Mouse (Mus musculus) liver, embryonic 12.5 days (tissue): ENCODE measurements around the gene Cdh16. TPM values are rescaled to one million over a fixed set of nuclear protein-coding genes. Genes with fewer than 3 reads are reported as not detected.
A peak's percentile ranks its signal among the peaks of the same experiment; 100 is the strongest.

Experiments used
- ATAC-seq: fragments of 200-750 bp; cut with Nextera tagmentation; 2 replicates; pipeline ENCODE4 v1.8.0; 2017; ENCODE audit warnings: moderate number of reproducible peaks, mild to moderate bottlenecking, moderate library complexity
- H3K27ac ChIP-seq: fragments of 300-500 bp; sonication (generic); 2 replicates; pipeline ENCODE4 v1.5.1; 2016; ENCODE audit warnings: mild to moderate bottlenecking
- H3K27me3 ChIP-seq: fragments of 300-500 bp; sonication (generic); replicated peaks from 2 replicates; pipeline ENCODE4 v1.6.1; 2016; ENCODE audit warnings: mild to moderate bottlenecking, moderate library complexity
- H3K36me3 ChIP-seq: fragments of 300-500 bp; sonication (generic); 2 replicates; pipeline ENCODE4 v1.6.1; 2016; ENCODE audit warnings: mild to moderate bottlenecking, moderate library complexity
- H3K4me1 ChIP-seq: fragments of 300-500 bp; sonication (generic); 2 replicates; pipeline ENCODE4 v1.6.1; 2016
- H3K4me2 ChIP-seq: fragments of 300-500 bp; sonication (generic); 2 replicates; pipeline ENCODE4 v1.6.1; 2016; ENCODE audit warnings: mild to moderate bottlenecking, moderate library complexity
- H3K4me3 ChIP-seq: fragments of 300-500 bp; sonication (generic); 2 replicates; pipeline ENCODE4 v1.5.1; 2016; ENCODE audit warnings: mild to moderate bottlenecking, moderate library complexity
- H3K9ac ChIP-seq: fragments of 300-500 bp; sonication (generic); 2 replicates; pipeline ENCODE4 v1.6.1; 2016; ENCODE audit warnings: mild to moderate bottlenecking, moderate library complexity
- H3K9me3 ChIP-seq: fragments of 300-500 bp; sonication (generic); replicated peaks from 2 replicates; pipeline ENCODE4 v1.6.1; 2016; ENCODE audit warnings: mild to moderate bottlenecking, moderate library complexity
- WGBS: fragments of 180-500 bp; shearing (Covaris S2); methylation state at CpG from one replicate; pipeline ENCODE4 v1.1.7; 2016; ENCODE audit not compliant: insufficient replicate concordance; 5-methylcytosine and 5-hydroxymethylcytosine counted together
- polyA plus RNA-seq: library from polyadenylated mRNA; unstranded; fragments of >200 nt; fragmentation: Nextera tagmentation; extraction: Ambion mirVana; gene quantifications from 2 replicates; pipeline ENCODE4 v1.2.1, GENCODE M21; 2016

Gene Cdh16
- polyA plus RNA-seq, 1 experiment from 2014 or later = 0.21 TPM

- Histone ChIP-seq H3K4me1 (peaks cover 22% of the 10 kb centered on the region), H3K9me3 (no peaks in the 10 kb centered on the region), H3K36me3 (peaks cover 6% of the 10 kb centered on the region), H3K4me2 (no peak overlapping the region), H3K27ac (no peak overlapping the region), H3K27me3 (peaks cover 37% of the 10 kb centered on the region), H3K4me3 (no peak overlapping the region), H3K9ac (no peak overlapping the region)
- no peak for ATAC-seq
- 70% methylated on average over 6 of the region's 6 CpGs for WGBS
Observed at GRCm38 (mm10) chr8:104632486-104632885, 8.3 kb upstream of the Cdh16 start.

DNA sequence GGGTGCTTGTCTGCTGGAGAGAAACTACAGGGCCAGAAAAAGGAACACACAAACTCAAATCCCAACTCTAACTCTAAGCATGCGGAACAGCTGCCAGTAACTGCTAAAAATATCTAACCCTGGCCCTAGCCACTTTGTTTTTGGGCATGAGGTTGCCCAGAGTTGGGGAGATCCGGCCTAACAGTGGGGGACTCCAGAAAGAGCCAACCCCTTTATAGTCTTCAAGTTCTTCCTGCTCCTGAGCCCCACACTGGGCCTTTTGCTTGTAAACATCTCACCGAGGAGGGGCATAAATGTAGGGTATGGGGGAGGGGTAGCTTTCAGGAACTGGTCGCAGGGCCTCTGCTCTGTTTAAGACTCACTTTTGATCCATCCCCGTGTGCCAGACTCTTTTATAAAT is 7.8 kb upstream of the Cdh16 start:
- Histone ChIP-seq H3K27ac (no peak overlapping the region), H3K9ac (no peak overlapping the region)
- whole genome bisulfite sequencing = 25% methylated on average over 5 of the region's 5 CpGs

DNA sequence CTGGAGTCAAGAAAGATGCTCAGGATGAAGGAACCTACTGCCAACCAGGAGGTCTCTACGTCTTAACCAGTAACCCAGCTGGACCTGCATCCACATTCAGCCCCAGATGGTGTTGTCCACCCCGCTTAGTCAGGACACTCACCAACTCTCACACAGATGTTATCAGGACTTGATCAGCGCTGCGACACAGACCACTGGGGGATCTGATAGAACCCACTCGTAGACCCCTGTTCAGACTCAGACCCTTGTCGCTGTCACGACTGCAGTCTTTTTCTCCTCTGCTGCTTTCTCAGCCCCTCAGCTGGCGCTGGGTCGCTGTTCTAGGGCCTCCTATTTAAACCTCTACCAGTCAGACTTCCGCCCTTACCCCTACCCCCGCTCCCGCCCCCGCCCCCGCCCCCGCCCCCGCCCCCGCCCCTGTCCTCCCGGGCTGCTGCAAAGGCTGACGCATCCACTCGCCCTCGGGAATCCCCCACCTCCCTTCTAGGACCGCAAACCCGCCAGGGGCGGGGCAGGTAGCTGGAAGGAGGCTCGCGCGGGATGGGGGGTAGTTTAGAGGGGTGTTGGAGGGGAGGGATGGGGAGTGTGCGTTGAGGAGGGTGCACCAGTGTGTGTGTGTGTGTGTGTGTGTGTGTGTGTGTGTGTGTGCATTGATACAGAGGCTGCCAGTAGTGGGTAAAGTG is 6.9 kb upstream of the Cdh16 start, which contains the start of gene Rrad:
TSS of gene Rrad (minus strand) at position 347 of the 683 bp plus-strand sequence.
- peaks cover 22% of the 10 kb centered on the region for H3K4me1 ChIP-seq
- peaks cover 5% of the 10 kb centered on the region for H3K36me3 ChIP-seq
- WGBS = 2% methylated on average over 26 of the region's 28 CpGs
- H3K27ac ChIP-seq = no peak within 1 kb of the TSS
- no peak within 1 kb of the TSS; the same call in 1 of the 2 replicates for H3K9ac ChIP-seq
- peak within 1 kb of the TSS; percentile 38 for H3K4me3 ChIP-seq
- H3K27me3 ChIP-seq = peaks cover 37% of the 10 kb centered on the region
- ATAC-seq = peak; percentile 22; the same call in 1 of the 2 replicates
- H3K9me3 ChIP-seq = no peaks in the 10 kb centered on the region
- H3K4me2 ChIP-seq = peak within 1 kb of the TSS; percentile 62

More for the DNA sequence above, 7.8 kb upstream of the Cdh16 start:
- ATAC-seq = no peak
- no peak overlapping the region for H3K4me3 ChIP-seq
- peak overlapping the region; percentile 62; the same call in 1 of the 2 replicates for H3K4me2 ChIP-seq
- H3K27me3 ChIP-seq = peaks cover 37% of the 10 kb centered on the region
- peaks cover 5% of the 10 kb centered on the region for H3K36me3 ChIP-seq
- no peaks in the 10 kb centered on the region for H3K9me3 ChIP-seq
- peaks cover 22% of the 10 kb centered on the region for H3K4me1 ChIP-seq

DNA sequence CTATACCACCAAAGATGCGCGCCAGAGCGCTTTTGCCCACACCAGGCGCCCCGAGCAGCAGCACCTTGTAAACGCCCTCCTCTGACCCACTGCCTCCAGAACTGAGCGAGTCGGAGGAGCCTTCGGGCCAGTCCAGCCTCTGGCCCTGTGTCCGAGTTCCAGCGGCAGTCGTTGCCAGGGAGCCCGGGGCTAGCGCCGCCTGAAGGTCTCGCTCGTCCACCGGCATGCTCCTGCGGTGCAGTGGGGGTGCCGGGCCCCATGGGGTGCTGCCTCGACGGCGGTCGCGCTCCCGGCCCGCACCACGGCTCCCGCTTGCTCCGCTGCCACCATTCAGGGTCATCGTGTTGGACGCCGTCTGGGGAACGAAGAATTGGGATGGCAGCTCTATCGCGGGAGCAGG is 6.4 kb upstream of the Cdh16 start:
- WGBS = 1% methylated on average over 36 of the region's 36 CpGs
- Histone ChIP-seq H3K4me3 (peak overlapping the region; percentile 38), H3K4me2 (peak overlapping the region; percentile 62), H3K36me3 (peaks cover 5% of the 10 kb centered on the region), H3K27me3 (peaks cover 37% of the 10 kb centered on the region), H3K9me3 (no peaks in the 10 kb centered on the region), H3K9ac (no peak overlapping the region), H3K27ac (no peak overlapping the region), H3K4me1 (peaks cover 22% of the 10 kb centered on the region)
- 0 out of 2 replicates have a peak, but pooled peaks have one; percentile 35 for ATAC-seq

DNA sequence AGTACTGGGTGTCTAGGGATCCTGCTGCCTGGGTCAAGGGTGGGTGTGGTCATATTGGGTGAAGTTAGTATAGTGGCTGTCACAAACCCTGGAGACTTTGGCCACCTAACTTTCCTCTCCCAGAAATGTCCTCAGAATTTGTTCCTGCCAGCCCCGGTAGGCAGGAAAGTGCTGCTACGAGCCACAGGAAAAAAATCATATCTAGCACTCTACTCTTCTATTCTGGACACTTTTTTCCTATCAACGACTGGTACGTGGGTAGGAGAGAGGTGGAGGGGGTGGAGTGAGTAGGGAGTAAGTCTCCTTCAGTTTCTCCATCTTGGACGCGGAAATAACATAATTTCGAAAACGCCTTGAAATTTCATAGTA is 5.9 kb upstream of the Cdh16 start:
- WGBS = 27% methylated on average over 8 of the region's 8 CpGs
- H3K9me3 ChIP-seq = no peaks in the 10 kb centered on the region
- H3K4me2 ChIP-seq = peak overlapping the region; percentile 62
- H3K27ac ChIP-seq = no peak overlapping the region
- H3K4me1 ChIP-seq = peaks cover 22% of the 10 kb centered on the region
- H3K27me3 ChIP-seq = peaks cover 37% of the 10 kb centered on the region
- peaks cover under 1% of the 10 kb centered on the region; the same call in 1 of the 2 replicates for H3K36me3 ChIP-seq
- no peak overlapping the region for H3K9ac ChIP-seq
- peak overlapping the region; percentile 38; the same call in 1 of the 2 replicates for H3K4me3 ChIP-seq
- no peak for ATAC-seq

DNA sequence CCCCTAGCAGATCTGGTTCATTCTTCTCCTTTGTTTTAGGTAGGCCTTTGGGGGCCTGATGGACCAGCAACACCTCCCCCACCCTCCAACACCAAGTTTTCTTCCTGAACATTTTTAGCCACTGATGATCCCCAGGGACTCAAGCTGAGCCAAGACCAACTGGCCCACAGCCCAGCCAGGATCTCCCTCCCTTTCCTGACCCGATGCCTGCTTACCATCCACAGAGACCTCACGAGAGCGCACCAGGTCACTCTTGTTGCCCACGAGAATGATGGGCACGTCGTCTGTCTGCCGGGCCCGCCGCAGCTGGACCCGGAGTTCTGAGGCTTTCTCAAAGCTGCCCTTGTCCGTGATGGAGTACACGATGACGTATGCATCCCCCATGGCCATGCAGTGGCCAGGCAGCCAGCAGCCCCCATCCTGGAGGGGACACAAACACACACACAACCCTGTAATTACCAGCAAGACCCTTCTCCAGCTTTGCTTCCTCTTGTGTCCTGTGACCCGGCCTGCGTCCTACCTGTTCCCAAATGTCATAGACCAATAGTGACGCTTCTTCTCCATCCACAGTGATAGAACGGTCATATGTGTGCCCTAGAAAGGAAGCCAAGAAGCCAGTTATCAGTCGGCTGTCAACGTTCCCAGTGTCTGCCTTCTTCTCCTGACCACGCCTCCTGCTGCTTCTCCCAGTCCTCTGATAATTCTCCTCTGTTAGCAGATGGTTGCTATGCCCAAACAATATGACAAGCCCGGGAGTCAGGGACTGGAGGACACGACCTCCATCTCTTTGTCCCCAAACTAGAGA is 5.3 kb upstream of the Cdh16 start:
- Histone ChIP-seq H3K27ac (no peak overlapping the region), H3K4me3 (no peak overlapping the region), H3K4me1 (peaks cover 22% of the 10 kb centered on the region), H3K36me3 (no peaks in the 10 kb centered on the region), H3K9ac (no peak overlapping the region), H3K9me3 (no peaks in the 10 kb centered on the region), H3K27me3 (peaks cover 37% of the 10 kb centered on the region), H3K4me2 (peak overlapping the region; percentile 62)
- peak; percentile 31; the same call in 1 of the 2 replicates for ATAC-seq
- WGBS = 53% methylated on average over 22 of the region's 22 CpGs

- Histone ChIP-seq H3K9me3 (no peaks in the 10 kb centered on the region), H3K27me3 (peaks cover 37% of the 10 kb centered on the region), H3K9ac (no peak overlapping the region), H3K4me3 (no peak overlapping the region), H3K4me2 (no peak overlapping the region), H3K4me1 (peaks cover 22% of the 10 kb centered on the region), H3K36me3 (no peaks in the 10 kb centered on the region), H3K27ac (no peak overlapping the region)
- 81% methylated on average over 21 of the region's 21 CpGs for WGBS
- ATAC-seq = no peak
Observed at GRCm38 (mm10) chr8:104628402-104628801, 4.2 kb upstream of the Cdh16 start.

DNA sequence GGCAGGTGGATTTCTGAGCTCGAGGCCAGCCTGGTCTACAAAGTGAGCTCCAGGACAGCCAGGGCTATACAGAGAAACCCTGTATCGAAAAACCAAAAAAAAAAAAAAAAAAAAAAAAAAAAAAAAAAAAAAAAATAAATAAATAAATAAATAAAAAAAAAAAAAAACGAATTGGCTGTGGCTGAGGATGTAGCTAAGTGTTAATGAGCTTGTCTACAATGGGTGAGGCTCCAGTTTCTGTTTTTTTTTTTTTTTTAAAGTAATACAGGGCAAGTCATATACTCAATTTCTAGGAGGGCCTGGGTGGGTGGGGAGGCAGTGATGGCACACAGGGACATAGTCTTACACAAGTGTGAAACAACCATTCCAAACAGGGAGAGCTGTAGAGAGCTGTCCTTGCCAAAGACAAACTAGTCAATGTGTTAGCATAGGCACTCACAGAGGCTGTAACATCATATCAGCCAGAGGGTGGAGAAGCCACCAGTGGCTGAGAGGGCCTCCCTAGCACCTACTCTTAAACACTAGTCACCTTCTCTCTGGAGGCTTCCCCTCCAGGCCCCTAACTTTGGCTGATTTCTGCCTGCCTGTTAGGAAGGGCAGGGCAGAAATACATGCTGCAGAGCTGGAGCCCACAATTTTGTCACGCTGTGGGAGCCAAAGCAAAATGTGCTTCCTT is 3.0 kb upstream of the Cdh16 start:
- no peak for ATAC-seq
- Histone ChIP-seq H3K4me3 (no peak overlapping the region), H3K4me2 (no peak overlapping the region), H3K27ac (no peak overlapping the region), H3K9me3 (no peaks in the 10 kb centered on the region), H3K36me3 (no peaks in the 10 kb centered on the region), H3K27me3 (peaks cover 33% of the 10 kb centered on the region), H3K9ac (no peak overlapping the region), H3K4me1 (peaks cover 22% of the 10 kb centered on the region)
- whole genome bisulfite sequencing = 61% methylated on average over 4 of the region's 4 CpGs

- Histone ChIP-seq H3K9ac (no peak overlapping the region), H3K36me3 (no peaks in the 10 kb centered on the region), H3K4me2 (no peak overlapping the region), H3K27me3 (no peaks in the 10 kb centered on the region; the same call in 1 of the 2 replicates), H3K4me1 (no peaks in the 10 kb centered on the region), H3K4me3 (no peak overlapping the region), H3K9me3 (no peaks in the 10 kb centered on the region), H3K27ac (no peak overlapping the region)
- ATAC-seq = no peak
- WGBS = 37% methylated on average over 5 of the region's 5 CpGs
Observed at GRCm38 (mm10) chr8:104620765-104621164, 3.4 kb downstream of the Cdh16 start.

DNA sequence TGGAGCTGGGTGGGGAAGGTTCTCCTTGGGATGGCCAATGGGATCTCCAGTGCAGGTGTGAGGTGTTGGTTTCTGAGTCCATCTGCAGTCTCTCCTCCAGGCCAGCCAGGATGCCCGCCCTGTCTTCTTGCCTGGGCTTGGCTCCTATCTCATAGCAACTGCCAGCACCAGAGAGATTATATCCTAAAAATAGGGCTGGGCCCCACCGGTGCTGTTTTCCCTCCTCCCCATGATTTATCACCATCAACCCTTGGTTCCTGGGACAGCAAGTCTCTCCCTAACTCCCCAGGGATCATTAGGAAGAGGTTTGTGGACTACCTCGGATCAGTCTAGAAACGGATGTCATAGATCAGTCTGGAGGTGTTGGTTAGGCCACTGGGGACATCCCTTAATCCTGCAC is 11.1 kb downstream of the Cdh16 start:
- ATAC-seq = no peak

DNA sequence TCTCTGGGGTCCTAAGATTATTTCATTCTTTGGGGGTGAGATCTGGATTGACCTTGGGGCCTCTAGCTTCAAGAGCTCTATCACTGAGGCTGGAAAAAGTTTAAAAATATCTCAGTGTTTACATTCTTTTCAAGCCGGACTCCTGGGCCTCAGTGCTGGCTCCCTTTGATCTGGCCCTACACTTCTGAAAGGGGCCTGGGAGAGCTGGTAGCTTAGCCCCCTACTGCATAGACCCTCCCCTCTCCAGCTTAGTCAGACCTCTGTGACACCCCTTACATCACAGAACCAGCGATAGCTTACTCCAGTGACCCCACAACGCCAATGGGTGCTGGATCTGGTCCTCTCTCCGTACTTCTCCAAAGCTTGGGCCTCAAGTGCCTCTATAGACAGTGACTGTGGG is 12.6 kb downstream of the Cdh16 start:
- no peak for ATAC-seq
- 54% methylated on average over 4 of the region's 4 CpGs for WGBS
- Histone ChIP-seq H3K27ac (no peak overlapping the region), H3K4me2 (no peak overlapping the region), H3K27me3 (0 out of 2 replicates have a peak, but pooled peaks cover 3% of the 10 kb centered on the region), H3K9ac (no peak overlapping the region), H3K36me3 (no peaks in the 10 kb centered on the region), H3K4me3 (no peak overlapping the region), H3K9me3 (no peaks in the 10 kb centered on the region), H3K4me1 (no peaks in the 10 kb centered on the region)

More for the DNA sequence above, 11.1 kb downstream of the Cdh16 start:
- H3K9me3 ChIP-seq = no peaks in the 10 kb centered on the region
- 0 out of 2 replicates have a peak, but pooled peaks cover 3% of the 10 kb centered on the region for H3K27me3 ChIP-seq
- no peak overlapping the region for H3K4me3 ChIP-seq
- H3K4me2 ChIP-seq = no peak overlapping the region
- no peaks in the 10 kb centered on the region for H3K36me3 ChIP-seq
- WGBS = 46% methylated on average over 4 of the region's 4 CpGs
- no peak overlapping the region for H3K27ac ChIP-seq
- H3K9ac ChIP-seq = no peak overlapping the region
- no peaks in the 10 kb centered on the region for H3K4me1 ChIP-seq
